Mouse (Mus musculus): ENCODE results near the gene Rabl6.

The Rabl6 gene

DNA sequence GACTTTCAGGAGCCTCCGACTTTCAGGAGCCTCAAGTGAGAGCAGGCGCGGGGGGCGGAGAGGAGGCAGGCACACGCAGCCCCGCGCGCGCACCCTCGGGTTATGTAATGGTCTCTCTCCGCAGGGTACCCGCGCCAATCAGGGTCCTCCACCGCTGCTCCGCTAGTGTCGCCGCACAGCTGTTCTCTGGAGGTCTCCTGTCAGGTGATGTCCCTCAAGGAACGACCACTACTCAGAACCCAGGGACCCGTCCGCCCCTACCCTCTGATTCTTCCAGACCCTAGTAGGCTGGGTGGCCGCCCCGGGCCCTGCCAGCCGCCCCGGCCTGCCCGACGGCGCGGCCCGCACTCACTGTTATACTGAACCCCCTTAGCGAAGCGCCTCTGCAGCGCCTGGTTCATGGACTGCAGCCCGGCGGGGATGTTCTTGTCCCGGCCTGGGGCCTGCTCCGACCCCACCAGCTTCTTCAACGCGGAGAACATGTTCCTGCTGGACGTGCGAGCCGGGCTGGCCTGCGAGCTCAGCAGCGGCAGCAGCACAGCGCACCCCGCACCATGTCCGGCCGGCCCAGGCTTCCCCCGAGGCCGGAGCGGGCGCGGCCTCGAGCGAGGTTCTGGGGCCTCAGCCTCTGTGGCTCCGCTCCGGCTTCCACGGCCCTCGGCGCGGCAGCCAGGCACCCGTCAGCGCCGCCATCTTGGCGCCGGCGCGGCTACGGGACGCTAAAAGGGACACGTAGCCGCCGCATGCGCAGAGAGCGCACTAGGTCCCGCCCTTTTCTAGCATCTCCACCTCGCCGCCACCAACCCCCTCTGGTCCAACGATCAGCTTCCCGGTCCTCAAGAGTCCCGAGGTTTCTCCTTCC, at the start of gene Rabl6:
Gene Rabl6 (minus strand): TSS at position 761 of the 862 bp plus-strand sequence.
- DNase-seq (ENCODE audit: low spot score): peak; percentile 92

DNA sequence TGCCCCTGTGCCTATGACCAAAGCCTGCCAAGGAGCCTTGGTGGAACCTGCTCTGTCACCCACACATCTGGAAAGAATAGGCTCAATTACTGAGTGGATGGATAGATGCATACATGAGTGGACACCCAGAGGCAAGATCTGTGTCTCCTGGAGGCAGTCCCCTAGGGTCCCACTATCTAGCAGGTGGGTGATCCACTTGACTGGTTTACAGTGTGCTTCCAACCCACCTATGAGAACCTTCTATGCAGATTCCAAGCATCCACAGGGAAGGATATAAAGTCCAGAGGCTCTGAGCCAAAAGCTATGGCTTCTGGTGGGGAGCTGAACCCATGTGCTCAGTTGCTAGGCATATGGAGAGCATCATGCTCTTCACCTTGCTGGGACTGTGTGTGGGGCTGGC, 49.3 kb upstream of the Rabl6 start, which contains the start of gene Lcn5:
Gene Lcn5 (plus strand): TSS at position 301 of the 400 bp plus-strand sequence.
- DNase-seq (ENCODE audit: low spot score): no peak

DNA sequence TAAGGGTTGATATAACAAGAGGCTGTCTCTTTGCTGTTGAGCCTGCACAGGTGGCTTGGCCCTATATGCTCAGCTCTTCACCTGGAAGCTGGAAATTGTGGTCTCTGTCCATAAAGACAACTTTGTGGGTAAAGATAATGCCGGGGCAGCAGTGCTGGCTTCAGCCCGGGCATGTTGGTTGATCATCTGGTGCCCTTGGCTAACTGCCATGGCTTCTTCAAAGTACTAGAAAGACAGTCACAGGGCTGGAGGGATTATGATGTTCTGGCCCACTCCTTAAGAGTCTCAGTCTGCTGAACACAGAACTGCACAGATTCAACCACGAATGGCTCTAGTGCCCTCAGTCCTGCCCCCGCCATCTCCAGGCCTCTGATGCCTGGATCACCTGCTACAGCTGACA, 48.9 kb upstream of the Rabl6 start:
- DNase-seq (ENCODE audit: low spot score): no peak

DNA sequence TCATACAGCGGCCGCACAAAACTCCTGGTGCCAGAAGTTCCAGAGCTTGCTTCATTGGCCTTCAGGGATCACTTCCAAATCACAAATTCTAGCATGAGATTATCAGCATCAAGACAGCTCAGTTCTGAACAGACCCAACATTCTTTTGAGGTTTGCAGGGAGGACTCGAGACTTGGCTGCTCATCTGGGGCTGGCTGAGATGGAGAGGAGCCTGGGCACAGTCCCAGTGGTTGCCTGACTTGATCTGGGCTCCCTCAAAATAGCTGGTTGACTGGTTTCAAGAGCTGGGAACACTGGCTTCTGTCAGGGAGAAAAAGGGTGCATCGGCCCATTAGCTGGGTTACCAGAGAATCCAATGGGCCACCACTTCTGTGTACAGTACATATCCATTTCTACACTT, 48.4 kb upstream of the Rabl6 start:
- DNase-seq (ENCODE audit: low spot score): no peak

DNA sequence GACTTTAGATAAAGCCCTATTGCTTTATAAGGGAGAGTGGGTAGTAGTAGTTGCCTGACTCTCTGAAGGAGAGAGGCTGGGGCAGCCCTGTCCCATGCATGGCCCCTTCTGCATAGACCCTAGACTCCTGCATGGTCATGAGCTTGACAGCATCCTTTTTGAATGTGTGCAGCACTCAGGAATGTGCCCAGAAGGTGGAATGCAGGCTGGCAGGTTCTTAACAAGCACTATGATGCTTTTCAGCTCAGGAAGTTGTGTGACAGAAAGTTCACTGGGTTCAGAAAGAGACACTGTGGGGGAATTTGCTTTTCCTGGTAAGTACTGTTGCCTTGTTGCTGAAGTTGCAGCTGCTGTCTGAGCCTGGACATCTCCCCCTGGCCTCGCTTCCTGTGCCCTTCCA, 46.2 kb upstream of the Rabl6 start:
- no peak for DNase-seq (ENCODE audit: low spot score)

DNA sequence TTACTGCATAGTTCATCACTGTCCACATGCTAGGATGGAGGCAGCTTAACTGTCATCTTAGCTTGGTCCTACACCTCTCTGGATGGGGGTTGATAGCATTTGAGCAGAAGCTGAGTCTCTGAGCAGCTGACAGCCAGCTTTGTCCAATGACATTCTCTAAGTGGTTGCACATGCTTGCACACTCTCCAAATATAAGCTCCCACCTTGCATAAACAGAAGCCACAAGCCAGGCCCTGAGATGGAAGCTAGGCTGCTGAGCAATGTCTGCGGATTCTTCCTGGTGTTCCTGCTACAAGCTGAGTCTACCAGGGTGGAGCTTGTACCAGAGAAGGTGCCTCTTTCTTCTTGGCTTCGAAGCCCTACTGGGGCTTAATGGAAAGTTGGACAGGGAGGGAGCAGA, 44.6 kb upstream of the Rabl6 start, which contains the start of gene Lcn8:
Gene Lcn8 (plus strand): TSS at position 219 of the 400 bp plus-strand sequence.
- no peak for DNase-seq (ENCODE audit: low spot score)

DNA sequence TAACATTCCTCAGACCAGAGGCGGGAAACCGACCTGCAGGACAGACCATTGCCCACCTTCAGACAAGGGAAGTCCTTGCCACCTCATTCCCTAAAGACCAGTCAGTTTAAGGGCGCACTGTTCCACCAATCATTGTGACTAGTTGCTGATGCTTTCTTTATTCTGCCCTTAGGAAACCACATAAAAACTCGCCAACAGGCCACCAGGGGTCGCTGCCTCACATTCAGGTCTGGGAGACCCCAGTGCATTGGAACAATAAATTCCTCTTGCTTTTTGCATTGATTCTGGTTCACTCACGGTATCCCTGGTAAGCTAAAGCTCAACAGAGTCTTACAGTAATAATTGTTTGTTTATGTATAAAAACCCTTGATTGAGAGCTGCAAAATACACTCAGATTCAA, 31.6 kb upstream of the Rabl6 start:
- DNase-seq (ENCODE audit: low spot score): peak; percentile 82

DNA sequence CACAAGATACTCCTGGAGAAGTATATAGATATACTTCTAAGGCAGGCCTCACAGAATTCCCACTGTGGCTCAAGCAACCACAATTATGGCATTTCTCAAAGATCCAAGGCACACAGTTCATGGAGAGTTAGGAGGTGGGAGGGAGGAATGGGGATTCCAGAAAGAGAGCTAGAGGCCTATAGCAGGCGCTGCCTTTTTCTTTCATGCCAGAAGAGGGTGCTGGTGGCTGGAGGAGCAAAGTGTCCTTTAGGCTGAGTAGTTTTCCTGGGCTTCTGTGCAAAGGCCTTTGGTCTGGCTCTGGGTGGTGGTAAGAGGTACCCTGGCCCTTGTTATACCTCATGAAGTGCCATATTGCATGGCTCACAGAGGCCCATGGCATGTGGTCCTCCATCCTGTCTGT, 25.7 kb upstream of the Rabl6 start:
- no peak for DNase-seq (ENCODE audit: low spot score)

DNA sequence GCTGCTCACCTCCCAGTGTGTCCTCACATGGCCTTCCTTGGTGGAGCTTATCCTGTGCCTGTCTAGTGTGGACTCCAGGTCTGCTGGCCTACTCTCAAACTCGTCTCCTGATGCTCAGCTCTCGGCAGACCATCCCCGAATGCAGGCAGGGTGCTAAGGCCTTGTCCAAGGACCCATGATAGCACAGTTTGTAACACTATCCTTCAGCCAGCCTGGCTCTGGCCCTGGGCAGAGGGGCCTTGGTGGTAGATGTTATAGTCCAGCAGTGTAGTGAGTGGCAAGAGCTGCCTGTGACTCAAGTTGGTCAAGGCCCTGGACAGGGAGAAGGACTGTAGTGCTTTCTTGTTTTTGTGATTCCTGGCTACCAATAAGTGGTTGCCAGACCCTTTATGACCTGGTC, 25.3 kb upstream of the Rabl6 start:
- no peak for DNase-seq (ENCODE audit: low spot score)

DNA sequence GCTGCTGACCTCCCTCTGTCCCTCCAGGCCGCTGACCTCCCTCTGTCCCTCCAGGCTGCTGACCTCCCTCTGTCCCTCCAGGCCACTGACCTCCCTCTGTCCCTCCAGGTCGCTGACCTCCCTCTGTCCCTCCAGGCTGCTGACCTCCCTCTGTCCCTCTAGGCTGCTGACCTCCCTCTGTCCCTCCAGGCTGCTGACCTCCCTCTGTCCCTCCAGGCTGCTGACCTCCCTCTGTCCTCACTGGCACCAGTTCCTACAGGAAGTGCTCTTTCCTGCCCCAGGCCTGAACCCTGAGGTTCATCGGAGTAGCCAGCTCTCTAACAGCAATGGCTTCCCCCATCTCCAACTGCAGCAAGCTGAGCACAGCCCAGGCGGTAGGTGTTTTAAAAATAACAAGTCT, 20.4 kb upstream of the Rabl6 start:
- no peak for DNase-seq (ENCODE audit: low spot score)

DNA sequence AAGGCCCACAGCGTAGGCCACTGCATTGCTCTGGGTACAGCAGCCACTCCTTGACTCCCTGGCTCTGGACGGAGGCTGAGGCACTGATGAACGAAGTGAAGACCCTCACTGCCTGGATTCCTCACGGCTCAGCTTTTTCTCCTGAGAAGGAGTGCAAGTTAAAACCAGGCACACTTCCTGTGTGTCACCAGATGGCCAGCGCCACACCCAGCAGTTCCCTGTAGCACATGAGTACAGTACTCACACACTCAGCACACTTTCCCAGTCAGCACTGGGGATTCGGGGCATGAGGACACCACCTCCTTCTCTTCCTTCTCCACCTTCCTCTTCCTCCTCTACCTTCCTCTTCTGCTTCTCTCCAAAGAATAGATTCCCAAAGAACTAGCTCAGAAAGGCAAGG, 19.5 kb upstream of the Rabl6 start, which contains the start of gene Fcna:
Gene Fcna (minus strand): TSS at position 220 of the 400 bp plus-strand sequence.
- no peak for DNase-seq (ENCODE audit: low spot score)

DNA sequence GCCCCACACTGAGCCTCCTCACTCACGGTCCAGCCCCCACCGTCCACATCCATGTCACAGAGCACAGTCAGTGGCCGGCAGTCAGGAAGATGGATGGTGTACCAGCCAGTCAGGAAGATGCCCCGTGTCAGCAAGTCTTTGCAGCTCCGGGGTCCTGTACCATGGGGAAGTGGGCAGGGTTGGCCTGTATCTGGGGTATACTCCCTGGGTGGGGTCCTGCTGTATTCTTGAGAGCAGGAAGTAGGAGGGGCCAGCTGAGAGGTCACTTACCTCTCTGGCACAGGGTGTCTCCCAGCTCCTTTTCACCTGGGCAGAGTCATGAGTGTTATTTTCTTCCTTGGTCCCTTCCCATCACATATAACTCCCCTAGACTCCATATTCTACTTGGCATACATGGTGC, 17.7 kb upstream of the Rabl6 start:
- DNase-seq (ENCODE audit: low spot score): no peak

DNA sequence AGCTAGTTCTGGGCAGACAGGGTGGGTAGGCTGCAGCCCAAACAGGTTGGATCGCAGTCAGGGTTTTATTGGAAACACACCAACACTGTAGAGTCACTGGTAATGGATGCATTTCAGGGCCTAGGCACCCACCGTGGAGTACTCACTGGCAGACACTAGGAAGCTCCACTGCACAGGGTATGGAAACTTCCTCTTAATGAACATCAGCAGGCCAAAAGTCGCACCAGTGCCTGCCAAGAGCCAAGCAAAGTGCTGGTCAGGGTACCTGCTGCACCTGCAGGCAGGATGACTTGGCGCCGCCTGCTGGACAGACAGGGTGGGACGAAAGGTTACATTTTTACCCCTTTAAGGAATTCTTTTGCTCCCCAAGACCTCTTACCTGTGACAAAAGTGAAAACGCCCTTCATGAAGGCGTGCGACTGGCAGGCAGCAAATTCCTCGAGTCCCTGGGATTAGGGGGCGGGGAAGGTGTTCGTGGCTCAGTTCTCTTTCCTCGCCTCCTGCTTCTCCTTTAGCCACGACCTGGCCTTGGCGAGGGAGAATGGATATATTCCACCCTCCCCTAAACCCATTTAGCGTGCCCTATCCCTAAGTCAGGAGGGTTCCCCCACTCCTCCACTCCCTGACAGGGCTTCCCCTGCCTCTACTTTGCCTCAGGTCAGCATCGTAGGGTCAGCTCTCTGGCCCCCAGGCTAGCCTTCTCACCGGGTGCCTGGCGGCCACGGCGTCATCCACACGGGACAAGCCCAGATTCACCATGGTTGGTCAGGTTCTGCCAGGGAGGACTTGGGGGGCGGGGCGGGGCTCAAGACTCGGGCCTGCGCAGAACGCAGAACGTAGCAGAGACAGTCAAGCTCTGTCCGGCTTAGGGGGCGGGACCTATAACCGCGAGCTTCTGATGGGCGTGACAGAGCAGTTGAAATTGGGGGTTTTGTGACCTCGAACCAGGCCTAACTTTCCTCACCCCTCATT, 13.2 kb upstream of the Rabl6 start, which contains the start of gene Tmem141:
Gene Tmem141 (minus strand): TSS at position 777 of the 972 bp plus-strand sequence.
- peak; percentile 96 for DNase-seq (ENCODE audit: low spot score)

DNA sequence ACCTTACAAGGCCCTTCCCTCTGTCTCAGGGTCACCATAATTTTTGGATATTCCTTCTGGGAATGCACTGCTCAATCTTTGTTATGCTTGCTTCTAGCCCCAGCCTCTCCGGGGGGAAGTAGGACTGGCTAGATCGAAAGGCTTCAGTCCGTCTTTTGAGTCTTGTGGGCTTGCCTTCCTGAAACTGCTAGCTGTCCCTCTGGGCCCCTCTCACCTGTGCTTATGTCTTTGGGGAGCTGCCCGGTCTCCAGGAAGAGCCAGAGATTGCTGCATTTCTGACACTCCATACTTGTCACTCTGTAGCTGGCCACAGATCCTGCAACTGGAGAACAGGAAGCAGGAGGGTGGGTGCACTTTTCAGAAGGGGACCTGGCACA, 12.5 kb upstream of the Rabl6 start:
- DNase-seq (ENCODE audit: low spot score): no peak

DNA sequence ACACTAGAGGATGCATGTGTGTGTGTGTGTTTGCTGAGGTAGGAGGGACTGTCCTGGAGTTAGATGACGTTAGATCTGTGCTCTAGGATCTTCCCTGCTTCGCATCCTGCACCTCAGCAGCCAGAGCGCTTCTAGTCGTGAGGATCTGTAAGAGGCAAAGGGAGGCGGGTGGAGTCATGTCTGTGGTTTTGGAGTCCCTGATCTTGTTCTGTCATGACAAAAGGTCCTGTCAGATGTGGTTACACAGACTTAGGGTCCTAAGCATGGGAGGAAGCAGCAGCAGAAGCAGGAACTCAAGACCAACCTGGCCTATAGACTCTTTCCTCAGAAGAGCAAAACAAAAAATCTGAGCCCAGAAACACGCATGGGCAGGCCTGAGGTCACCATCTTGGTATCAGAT, 12.1 kb upstream of the Rabl6 start:
- DNase-seq (ENCODE audit: low spot score): no peak

DNA sequence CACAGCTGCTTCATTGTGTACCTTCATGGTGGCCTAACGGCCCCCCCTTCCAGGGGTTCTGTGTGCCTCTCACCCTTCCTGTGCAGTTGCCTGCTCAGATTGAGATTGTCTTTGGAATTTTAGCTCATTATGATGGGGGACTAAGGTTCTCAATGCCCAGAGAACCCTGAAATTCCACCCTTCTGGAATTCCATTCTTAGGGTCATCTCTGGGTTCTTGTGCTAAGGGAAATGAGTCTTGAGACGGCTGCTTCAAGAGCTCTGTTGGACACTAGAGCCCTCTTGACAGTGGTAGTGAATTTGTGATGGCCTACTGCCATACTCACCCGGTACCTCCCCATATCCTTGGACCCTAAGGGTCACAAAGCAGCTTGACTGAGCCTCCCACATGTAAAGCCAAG, 9.3 kb upstream of the Rabl6 start, which contains the start of gene Ccdc183:
Gene Ccdc183 (minus strand): TSS at position 101 of the 400 bp plus-strand sequence.
- DNase-seq (ENCODE audit: low spot score): no peak

DNA sequence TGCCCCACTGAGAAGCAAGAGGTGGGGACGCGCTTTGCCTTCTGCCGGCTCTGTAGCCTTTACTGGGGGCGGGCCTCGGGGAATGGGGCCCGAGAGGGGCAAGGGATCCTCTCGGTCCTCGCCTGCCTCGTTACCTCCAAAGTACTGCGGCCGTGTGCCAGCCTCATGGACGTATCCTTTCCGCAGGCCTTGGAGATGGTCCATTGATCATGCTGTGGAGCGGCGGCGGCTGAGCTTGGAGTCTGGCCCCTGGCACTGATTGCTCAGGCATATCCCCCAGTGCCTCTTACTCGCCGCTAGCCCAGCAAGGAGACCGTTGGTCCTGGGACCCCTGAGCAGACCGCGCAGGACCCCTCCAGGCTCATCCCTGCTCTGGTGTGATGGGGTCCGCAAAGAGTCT, 8.1 kb upstream of the Rabl6 start:
- DNase-seq (ENCODE audit: low spot score): no peak

DNA sequence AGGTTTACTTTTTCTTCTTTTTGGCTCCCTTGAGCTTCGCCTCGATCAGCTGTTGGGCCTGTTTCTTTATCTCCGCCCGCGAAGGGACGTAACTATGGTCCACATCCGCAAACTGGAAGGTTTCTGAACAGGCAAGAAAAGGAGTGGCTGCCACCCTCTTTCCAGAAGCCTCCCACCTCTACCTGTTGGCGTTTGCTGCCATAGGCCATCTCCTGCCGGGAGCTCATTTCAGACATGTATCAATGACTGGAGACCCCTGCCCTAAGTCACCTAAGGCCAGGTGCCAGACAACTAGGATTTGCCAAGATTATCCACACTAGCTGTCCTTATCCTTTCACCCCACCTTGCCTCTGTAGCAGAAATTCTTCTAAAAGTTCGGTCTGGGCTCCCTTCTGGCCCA, 350 bp upstream of the Rabl6 start:
- DNase-seq (ENCODE audit: low spot score): no peak

DNA sequence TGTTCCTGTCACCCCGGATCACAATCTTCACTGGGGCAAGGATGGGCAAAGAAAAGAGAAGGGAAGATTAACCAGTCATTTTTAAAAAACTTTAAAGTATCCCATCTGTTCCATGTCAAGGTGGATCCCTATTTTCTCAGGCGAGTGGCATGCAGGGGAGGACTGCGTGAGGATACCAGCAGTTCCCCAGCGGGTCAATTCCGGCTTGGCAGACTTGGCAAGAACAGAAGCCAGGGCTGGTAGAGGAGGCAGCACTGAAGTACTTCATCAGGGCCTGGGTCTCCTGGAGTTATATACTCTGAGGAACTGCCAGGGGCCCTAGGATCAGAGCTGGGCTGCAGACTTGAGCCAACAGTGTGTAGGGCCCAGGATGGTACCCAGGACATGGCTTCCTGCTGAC, 5.8 kb downstream of the Rabl6 start:
- DNase-seq (ENCODE audit: low spot score): no peak

DNA sequence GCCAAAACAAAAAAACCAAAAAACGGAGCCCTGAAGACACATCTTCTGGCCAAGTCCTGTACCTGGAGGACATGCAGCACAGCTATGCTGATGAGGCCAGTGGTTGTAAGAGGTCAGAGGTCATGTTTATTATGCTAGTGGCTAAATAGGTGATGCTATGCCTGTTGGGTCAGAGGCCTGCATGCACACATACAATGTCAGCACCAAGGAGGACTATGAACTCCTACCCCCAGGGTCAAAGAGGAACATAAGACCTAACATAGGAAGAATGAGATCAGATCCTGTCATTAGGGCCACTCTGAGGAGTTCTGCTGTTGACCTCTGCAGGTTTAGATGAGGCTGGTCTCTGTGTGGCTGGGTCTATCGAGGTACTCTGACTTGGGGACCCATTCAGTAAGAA, 8.3 kb downstream of the Rabl6 start:
- DNase-seq (ENCODE audit: low spot score): no peak

DNA sequence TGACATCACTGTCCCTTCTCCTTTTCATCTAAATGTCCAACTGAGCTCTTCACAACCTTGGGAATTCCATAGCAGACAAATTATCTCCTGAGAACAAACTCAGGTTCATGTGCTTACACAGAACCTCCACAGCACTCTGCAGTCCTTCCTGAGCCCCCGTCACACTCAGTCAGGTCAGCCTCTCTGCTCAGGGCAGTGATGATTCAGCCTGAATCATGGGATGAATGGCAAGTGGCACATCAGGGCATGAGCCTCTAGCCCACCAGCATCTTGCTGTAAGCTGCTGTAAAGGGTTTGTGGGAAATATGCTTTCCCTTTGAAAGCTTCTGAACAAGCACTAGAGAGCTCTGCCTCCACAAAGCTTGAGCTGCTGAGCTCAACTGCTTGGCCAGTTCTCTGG, 9.6 kb downstream of the Rabl6 start:
- no peak for DNase-seq (ENCODE audit: low spot score)

DNA sequence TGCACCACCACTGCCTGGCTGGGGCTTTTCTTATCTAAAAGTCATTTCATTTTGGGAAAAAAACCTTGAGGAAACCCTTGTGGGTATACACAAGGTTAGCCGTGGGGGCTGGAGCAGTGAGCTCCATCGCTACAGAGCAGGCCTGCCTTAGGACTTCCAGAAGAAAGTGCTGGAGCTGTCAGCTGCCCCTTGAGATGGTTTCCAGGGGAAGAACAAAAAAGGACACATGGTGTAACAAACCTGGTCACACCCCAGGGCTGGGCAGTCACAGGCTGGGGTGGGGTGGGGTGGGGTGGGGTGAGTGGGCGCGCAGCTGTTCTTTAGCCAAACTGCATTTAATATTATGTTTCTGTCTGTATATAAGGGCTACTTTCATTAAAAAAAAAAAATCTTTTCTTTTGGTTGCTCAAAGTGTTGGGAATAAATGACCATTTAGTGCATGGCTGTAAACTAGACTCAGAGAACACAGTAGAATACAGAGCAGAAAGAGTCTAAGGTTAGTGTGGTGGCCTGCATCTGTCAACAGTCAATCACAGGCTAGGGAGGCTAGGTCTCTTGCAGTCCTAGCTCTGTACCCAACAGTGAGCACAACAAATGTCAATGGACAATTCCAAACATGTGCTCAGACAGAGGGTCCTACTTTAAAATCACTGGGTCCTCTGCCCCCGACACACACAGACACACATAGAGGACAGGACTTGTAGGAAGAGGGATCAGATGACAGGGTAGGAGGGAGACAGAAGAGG, 11.4 kb downstream of the Rabl6 start:
- no peak for DNase-seq (ENCODE audit: low spot score)

Data from testis, postnatal 10 days (tissue).